Comparison of ENCODE assay signal across 8 mouse cellular contexts in the genomic region with DNA sequence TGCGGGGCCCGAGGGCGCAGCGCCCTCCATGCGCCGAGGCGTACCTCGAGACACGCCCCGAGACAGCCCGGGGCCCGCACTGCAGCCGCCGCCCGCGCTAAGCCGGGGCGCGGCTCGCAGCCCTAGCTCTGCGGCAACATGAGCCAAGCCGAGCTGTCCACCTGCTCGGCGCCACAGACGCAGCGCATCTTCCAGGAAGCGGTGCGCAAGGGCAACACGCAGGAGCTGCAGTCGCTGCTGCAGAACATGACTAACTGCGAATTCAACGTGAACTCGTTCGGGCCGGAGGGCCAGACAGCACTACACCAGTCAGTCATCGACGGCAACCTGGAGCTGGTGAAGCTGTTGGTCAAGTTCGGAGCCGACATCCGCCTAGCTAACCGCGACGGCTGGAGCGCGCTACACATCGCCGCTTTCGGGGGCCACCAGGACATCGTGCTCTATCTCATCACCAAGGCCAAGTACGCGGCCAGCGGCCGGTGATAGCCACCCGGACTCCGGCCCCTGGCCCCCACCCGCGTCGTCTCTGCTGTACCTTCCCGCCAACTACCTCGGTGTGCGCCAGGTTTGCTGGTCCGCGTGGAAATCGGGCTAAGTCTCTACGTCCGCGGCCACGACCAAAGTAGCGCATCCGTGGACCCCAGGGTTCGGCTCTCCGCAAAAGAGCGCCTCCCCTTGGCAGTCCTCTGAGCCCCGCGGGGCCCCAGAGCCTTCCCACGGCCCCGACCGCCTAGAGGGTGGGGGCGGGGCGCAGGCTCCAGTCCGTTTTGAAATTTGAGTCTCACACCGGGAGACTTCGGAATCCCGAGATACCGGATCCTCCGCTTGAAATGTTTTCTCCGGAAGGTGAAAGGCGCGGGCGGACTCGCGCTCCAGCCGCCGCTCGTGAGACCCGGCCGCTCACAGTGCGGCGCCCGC. TPM values are rescaled to one million over a fixed set of nuclear protein-coding genes. Genes with fewer than 3 reads are reported as not detected.
DNase-seq lines count a peak whose midpoint lies in the region; ATAC-seq and TF ChIP-seq lines count a peak whose summit lies in the region.

No protein-coding gene starts in this region.

- TF ChIP-seq CTCF in G1E (IDR thresholded peaks at IDR 0.05; ENCODE audit: low read depth, low read length) = no peak
- TF ChIP-seq CTCF in liver, embryonic 14.5 days (IDR thresholded peaks at IDR 0.05; ENCODE audit: low read depth) = peak; percentile 21; the same call in 1 of the 2 replicates

- peak overlapping the region; percentile 67 for H3K9ac ChIP-seq in embryonic facial prominence, embryonic 13.5 days
- peak overlapping the region; percentile 86 for H3K9ac ChIP-seq in hindbrain, embryonic 13.5 days
- H3K9ac ChIP-seq in liver, embryonic 14.5 days (replicated peaks) = peak overlapping the region; percentile 72
- H3K9ac ChIP-seq in neural tube, embryonic 11.5 days (ENCODE audit: low read length) = peak overlapping the region; percentile 83

- 0 out of 2 replicates have a peak, but pooled peaks have one; percentile 8 for ATAC-seq in frontal cortex, adult (ENCODE audit: low TSS enrichment)
- ATAC-seq in G1E (ENCODE audit: extremely low read depth, insufficient number of reproducible peaks, low FRiP score, poor library complexity, severe bottlenecking) = no peak
- ATAC-seq in embryonic facial prominence, embryonic 13.5 days (ENCODE audit: insufficient number of reproducible peaks, insufficient read depth, low FRiP score, low TSS enrichment, low read depth) = peak; percentile 40; the same call in 1 of the 2 replicates
- peak; percentile 41 for ATAC-seq in hindbrain, embryonic 13.5 days (ENCODE audit: low FRiP score)
- peak; percentile 82 for ATAC-seq in liver, embryonic 14.5 days (ENCODE audit: insufficient read depth)
- ATAC-seq in neural tube, embryonic 11.5 days (ENCODE audit: insufficient read depth, low FRiP score, low TSS enrichment) = peak; percentile 18

- H3K27me3 ChIP-seq in G1E (ENCODE audit: insufficient read depth, low read length) = peaks cover 95% of the 10 kb centered on the region
- H3K27me3 ChIP-seq in embryonic facial prominence, embryonic 13.5 days = peaks cover 96% of the 10 kb centered on the region
- H3K27me3 ChIP-seq in hindbrain, embryonic 13.5 days = 0 out of 2 replicates have a peak, but pooled peaks cover 5% of the 10 kb centered on the region
- peaks cover 20% of the 10 kb centered on the region for H3K27me3 ChIP-seq in liver, embryonic 14.5 days (ENCODE audit: control insufficient read depth, insufficient read depth, low read length)
- H3K27me3 ChIP-seq in neural tube, embryonic 11.5 days (ENCODE audit: control insufficient read depth, insufficient read depth, low read length) = peaks cover 2% of the 10 kb centered on the region; the same call in 1 of the 2 replicates

- peaks cover 12% of the 10 kb centered on the region for H3K9me3 ChIP-seq in G1E (replicated peaks)
- H3K9me3 ChIP-seq in embryonic facial prominence, embryonic 13.5 days = no peaks in the 10 kb centered on the region
- H3K9me3 ChIP-seq in hindbrain, embryonic 13.5 days = no peaks in the 10 kb centered on the region
- H3K9me3 ChIP-seq in liver, embryonic 14.5 days (ENCODE audit: control insufficient read depth, low read length) = no peaks in the 10 kb centered on the region
- no peaks in the 10 kb centered on the region for H3K9me3 ChIP-seq in neural tube, embryonic 11.5 days (ENCODE audit: control insufficient read depth, low read length)

- DNase-seq in frontal cortex, postnatal 36 days (ENCODE audit: low spot score in 2 of 2) = no peak
- DNase-seq in G1E (ENCODE audit: low spot score) = no peak
- DNase-seq in liver, embryonic 14.5 days (ENCODE audit: low read depth in 3 of 3, low spot score in 3 of 3) = no peak
- DNase-seq in neural tube, embryonic 11.5 days (ENCODE audit: low spot score) = peak; percentile 82
- DNase-seq in thymus, postnatal 25 days = peak; percentile 66

- no peaks in the 10 kb centered on the region for H3K36me3 ChIP-seq in G1E (replicated peaks)
- no peaks in the 10 kb centered on the region for H3K36me3 ChIP-seq in embryonic facial prominence, embryonic 13.5 days
- no peaks in the 10 kb centered on the region for H3K36me3 ChIP-seq in hindbrain, embryonic 13.5 days
- H3K36me3 ChIP-seq in liver, embryonic 14.5 days (replicated peaks; ENCODE audit: control insufficient read depth, insufficient read depth, low read depth) = no peaks in the 10 kb centered on the region
- no peaks in the 10 kb centered on the region for H3K36me3 ChIP-seq in neural tube, embryonic 11.5 days (ENCODE audit: control insufficient read depth, insufficient read depth, low read length)

- H3K4me1 ChIP-seq in G1E (ENCODE audit: insufficient read depth, low read depth, low read length) = peaks cover 19% of the 10 kb centered on the region
- H3K4me1 ChIP-seq in embryonic facial prominence, embryonic 13.5 days = peaks cover 50% of the 10 kb centered on the region
- peaks cover 84% of the 10 kb centered on the region for H3K4me1 ChIP-seq in hindbrain, embryonic 13.5 days (replicated peaks)
- H3K4me1 ChIP-seq in liver, embryonic 14.5 days (replicated peaks; ENCODE audit: control insufficient read depth in 2 of 2, insufficient read depth in 2 of 2, low read length in 1 of 2) = peaks cover 0 to 15% of the 10 kb centered on the region in 2 experiments; a peak in 3 of 4 replicates
- H3K4me1 ChIP-seq in neural tube, embryonic 11.5 days (ENCODE audit: control insufficient read depth, insufficient read depth, low read length) = peaks cover 48% of the 10 kb centered on the region

- H3K27ac ChIP-seq in embryonic facial prominence, embryonic 13.5 days = peak overlapping the region; percentile 81
- peak overlapping the region; percentile 90 for H3K27ac ChIP-seq in hindbrain, embryonic 13.5 days
- H3K27ac ChIP-seq in liver, embryonic 14.5 days = peak overlapping the region; percentile 62
- peak overlapping the region; percentile 94 for H3K27ac ChIP-seq in neural tube, embryonic 11.5 days (ENCODE audit: low read depth, low read length)

- peak overlapping the region; percentile 87 for H3K4me2 ChIP-seq in embryonic facial prominence, embryonic 13.5 days
- peak overlapping the region; percentile 78 for H3K4me2 ChIP-seq in hindbrain, embryonic 13.5 days
- peak overlapping the region; percentile 90 for H3K4me2 ChIP-seq in liver, embryonic 14.5 days (ENCODE audit: low read depth)
- peak overlapping the region; percentile 53 for H3K4me2 ChIP-seq in neural tube, embryonic 11.5 days (ENCODE audit: low read depth)

- TF ChIP-seq EP300 in liver, embryonic 14.5 days (IDR thresholded peaks at IDR 0.05; ENCODE audit: low read depth) = no peak

- H3K4me3 ChIP-seq in G1E (ENCODE audit: low read depth, low read length) = peak overlapping the region; percentile 51
- peak overlapping the region; percentile 58 for H3K4me3 ChIP-seq in embryonic facial prominence, embryonic 13.5 days
- peak overlapping the region; percentile 78 for H3K4me3 ChIP-seq in hindbrain, embryonic 13.5 days
- peak overlapping the region; percentile 55 to 68 for H3K4me3 ChIP-seq in liver, embryonic 14.5 days (ENCODE audit: insufficient read depth in 1 of 2, low read depth in 2 of 2, low read length in 2 of 2)
- H3K4me3 ChIP-seq in neural tube, embryonic 11.5 days (ENCODE audit: low read depth, low read length) = peak overlapping the region; percentile 80

- WGBS in embryonic facial prominence, embryonic 13.5 days = under 1% methylated on average over 98 of the region's 100 CpGs
- WGBS in hindbrain, embryonic 13.5 days = under 1% methylated on average over 100 of the region's 100 CpGs
- WGBS in liver, embryonic 14.5 days (ENCODE audit: insufficient replicate concordance) = under 1% methylated on average over 100 of the region's 100 CpGs
- WGBS in neural tube, embryonic 11.5 days = under 1% methylated on average over 100 of the region's 100 CpGs

RNA-seq across cellular contexts. Expression of gene Nrarp, which starts 0.7 kb away (rescaled TPM):
- total RNA-seq in G1E (2014; fragmentation: Nextera tagmentation) (not detected in 2 replicates), G1E (2017) (0.16 TPM in 1 of 2 replicates, not detected in the other)
- polyA plus RNA-seq in G1E (2012) = not detected in 2 replicates
- polyA plus RNA-seq in embryonic facial prominence, embryonic 13.5 days (2015; fragmentation: Nextera tagmentation; extraction: Ambion mirVana) = 15.0 and 16.7 TPM in 2 replicates
- 21.4 and 24.6 TPM in 2 replicates for polyA plus RNA-seq in hindbrain, embryonic 13.5 days (2015; fragmentation: Nextera tagmentation; extraction: Ambion mirVana)
- 3.7 and 3.9 TPM in 2 replicates for polyA plus RNA-seq in liver, embryonic 14.5 days (2012; rRNA removed)
- polyA plus RNA-seq in liver, embryonic 14.5 days (2014; fragmentation: Nextera tagmentation; extraction: Ambion mirVana) = 1.8 and 1.9 TPM in 2 replicates
- 53.7 and 57.8 TPM in 2 replicates for polyA plus RNA-seq in neural tube, embryonic 11.5 days (2014; fragmentation: Nextera tagmentation; extraction: Ambion mirVana)

RNA-seq across cellular contexts. Expression of gene Tor4a, which starts 15.5 kb away (rescaled TPM):
- total RNA-seq in G1E (2014; fragmentation: Nextera tagmentation) (13.3 and 17.2 TPM in 2 replicates), G1E (2017) (33.2 and 33.8 TPM in 2 replicates)
- 10.8 and 12.3 TPM in 2 replicates for polyA plus RNA-seq in G1E (2012)
- 5.1 and 6.1 TPM in 2 replicates for polyA plus RNA-seq in embryonic facial prominence, embryonic 13.5 days (2015; fragmentation: Nextera tagmentation; extraction: Ambion mirVana)
- 1.6 and 1.9 TPM in 2 replicates for polyA plus RNA-seq in hindbrain, embryonic 13.5 days (2015; fragmentation: Nextera tagmentation; extraction: Ambion mirVana)
- polyA plus RNA-seq in liver, embryonic 14.5 days (2012; rRNA removed) = 3.7 and 4.1 TPM in 2 replicates
- polyA plus RNA-seq in liver, embryonic 14.5 days (2014; fragmentation: Nextera tagmentation; extraction: Ambion mirVana) = 4.9 and 5.7 TPM in 2 replicates
- 1.6 and 1.9 TPM in 2 replicates for polyA plus RNA-seq in neural tube, embryonic 11.5 days (2014; fragmentation: Nextera tagmentation; extraction: Ambion mirVana)

RNA-seq across cellular contexts. Expression of gene Nelfb, which starts 30.1 kb away (rescaled TPM):
- total RNA-seq in G1E (2014; fragmentation: Nextera tagmentation) (30.6 and 80.7 TPM in 2 replicates), G1E (2017) (54.6 and 60.9 TPM in 2 replicates)
- 26.9 and 27.0 TPM in 2 replicates for polyA plus RNA-seq in G1E (2012)
- 110 and 114 TPM in 2 replicates for polyA plus RNA-seq in embryonic facial prominence, embryonic 13.5 days (2015; fragmentation: Nextera tagmentation; extraction: Ambion mirVana)
- polyA plus RNA-seq in hindbrain, embryonic 13.5 days (2015; fragmentation: Nextera tagmentation; extraction: Ambion mirVana) = 98.3 and 104 TPM in 2 replicates
- polyA plus RNA-seq in liver, embryonic 14.5 days (2012; rRNA removed) = 18.7 and 21.3 TPM in 2 replicates
- polyA plus RNA-seq in liver, embryonic 14.5 days (2014; fragmentation: Nextera tagmentation; extraction: Ambion mirVana) = 23.7 and 27.3 TPM in 2 replicates
- polyA plus RNA-seq in neural tube, embryonic 11.5 days (2014; fragmentation: Nextera tagmentation; extraction: Ambion mirVana) = 94.8 and 99.8 TPM in 2 replicates

RNA-seq across cellular contexts. Expression of gene Stpg3, which starts 33.2 kb away (rescaled TPM):
- not detected in 2 replicates for total RNA-seq in G1E (2014; fragmentation: Nextera tagmentation)
- total RNA-seq in G1E (2017) = not detected in 2 replicates
- polyA plus RNA-seq in G1E (2012) = not detected in 2 replicates
- polyA plus RNA-seq in embryonic facial prominence, embryonic 13.5 days (2015; fragmentation: Nextera tagmentation; extraction: Ambion mirVana) = 0.15 TPM in 1 of 2 replicates, not detected in the other
- not detected in 2 replicates for polyA plus RNA-seq in hindbrain, embryonic 13.5 days (2015; fragmentation: Nextera tagmentation; extraction: Ambion mirVana)
- not detected in 2 replicates for polyA plus RNA-seq in liver, embryonic 14.5 days (2012; rRNA removed)
- not detected in 2 replicates for polyA plus RNA-seq in liver, embryonic 14.5 days (2014; fragmentation: Nextera tagmentation; extraction: Ambion mirVana)
- not detected in 2 replicates for polyA plus RNA-seq in neural tube, embryonic 11.5 days (2014; fragmentation: Nextera tagmentation; extraction: Ambion mirVana)

RNA-seq across cellular contexts. Expression of gene Fam166a, which starts 37.3 kb away (rescaled TPM):
- total RNA-seq in G1E (2014; fragmentation: Nextera tagmentation) = not detected in 2 replicates
- total RNA-seq in G1E (2017) = not detected in 2 replicates
- polyA plus RNA-seq in G1E (2012) = 0.20 TPM in 1 of 2 replicates, not detected in the other
- not detected in 2 replicates for polyA plus RNA-seq in embryonic facial prominence, embryonic 13.5 days (2015; fragmentation: Nextera tagmentation; extraction: Ambion mirVana)
- polyA plus RNA-seq in hindbrain, embryonic 13.5 days (2015; fragmentation: Nextera tagmentation; extraction: Ambion mirVana) = 0.40 and 1.3 TPM in 2 replicates
- 0.04 TPM in 1 of 2 replicates, not detected in the other for polyA plus RNA-seq in liver, embryonic 14.5 days (2012; rRNA removed)
- polyA plus RNA-seq in liver, embryonic 14.5 days (2014; fragmentation: Nextera tagmentation; extraction: Ambion mirVana) = 0.96 TPM in 1 of 2 replicates, not detected in the other
- polyA plus RNA-seq in neural tube, embryonic 11.5 days (2014; fragmentation: Nextera tagmentation; extraction: Ambion mirVana) = not detected in 2 replicates

Comparison
In these comparisons a context has a peak if more than half of its experiments do, and no peak if none do; other contexts are left out.
1. DNase-seq: peak in neural tube, embryonic 11.5 days (single experiment) and thymus, postnatal 25 days (single experiment); none in frontal cortex, postnatal 36 days (0 of 2), G1E (single experiment) and liver, embryonic 14.5 days (0 of 3).
2. Peak in every context shown above with its lines, with median percentiles within 50 percentile points of each other: H3K4me3 ChIP-seq, H3K27ac ChIP-seq, H3K4me2 ChIP-seq and H3K9ac ChIP-seq.